Mouse (Mus musculus) C2C12 (cell line): ENCODE results near the gene Arih1.

Experiments used
- CTCF ChIP-seq: IDR thresholded peaks from one replicate; pipeline ENCODE4 v1.5.1; 2011; ENCODE audit not compliant: control insufficient read depth, insufficient read depth, insufficient read length
- MAX ChIP-seq: IDR thresholded peaks from one replicate; pipeline ENCODE4 v1.6.1; 2011; ENCODE audit warnings: mild to moderate bottlenecking, control low read depth
- MYOD1 ChIP-seq: IDR thresholded peaks from one replicate; pipeline ENCODE4 v1.6.1; 2011; ENCODE audit warnings: low read depth; ENCODE audit not compliant: control insufficient read depth, insufficient read length
- USF1 ChIP-seq: IDR thresholded peaks from one replicate; pipeline ENCODE4 v1.6.1; 2011; ENCODE audit warnings: low read depth, mild to moderate bottlenecking, control low read depth, moderate library complexity

GRCm38 (mm10) chr9:59531645-59532044 is 45.2 kb upstream of the Arih1 start:
- no peak for TF ChIP-seq USF1
- TF ChIP-seq CTCF: no peak
- no peak for TF ChIP-seq MAX
- TF ChIP-seq MYOD1: no peak
